Mouse (Mus musculus): ENCODE results near the gene Rgs7. TPM values are rescaled to one million over a fixed set of nuclear protein-coding genes. Genes with fewer than 3 reads are reported as not detected.

Rgs7 gene
- polyA plus RNA-seq, 1 experiment from 2014 or later: not detected

- no peak overlapping the region for H3K27ac ChIP-seq
- 73% methylated on average over 9 of the region's 9 CpGs for WGBS
Measured at GRCm38 (mm10) chr1:175415728-175416127, 76.6 kb downstream of the Rgs7 start.

DNA sequence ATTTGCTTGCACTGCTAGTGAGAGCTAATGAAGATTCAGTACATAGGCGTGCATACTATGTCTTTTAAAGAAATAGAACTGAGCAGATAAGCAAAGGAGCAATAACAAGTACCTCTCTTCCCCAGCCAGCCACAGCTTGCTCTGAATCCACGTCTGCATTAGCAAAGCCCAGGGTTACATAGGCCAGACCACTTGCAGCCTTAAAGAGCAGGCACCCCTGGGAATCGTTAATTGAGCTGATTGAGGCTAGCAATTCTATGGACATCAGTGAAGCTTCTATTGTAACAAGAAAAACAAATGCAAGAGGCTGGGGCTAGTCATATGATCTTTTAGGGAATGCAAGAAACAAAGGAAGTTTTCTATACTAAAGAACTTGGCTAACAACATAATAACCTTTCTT is 81.9 kb downstream of the Rgs7 start:
- no peaks in the 10 kb centered on the region for H3K9me3 ChIP-seq (replicated peaks)
- no peaks in the 10 kb centered on the region for H3K27me3 ChIP-seq (ENCODE audit: low read depth, poor library complexity, severe bottlenecking)
- WGBS: 38% methylated on average over 3 of the region's 3 CpGs
- H3K4me1 ChIP-seq: no peaks in the 10 kb centered on the region
- H3K36me3 ChIP-seq: no peaks in the 10 kb centered on the region
- no peak overlapping the region for H3K4me3 ChIP-seq
- H3K27ac ChIP-seq: no peak overlapping the region
- DNase-seq (ENCODE audit: low spot score): no peak

More at GRCm38 (mm10) chr1:175415728-175416127, 76.6 kb downstream of the Rgs7 start:
- no peak overlapping the region for H3K4me3 ChIP-seq
- no peaks in the 10 kb centered on the region for H3K4me1 ChIP-seq
- H3K9me3 ChIP-seq (replicated peaks): no peaks in the 10 kb centered on the region
- DNase-seq (ENCODE audit: low spot score): no peak
- no peaks in the 10 kb centered on the region for H3K36me3 ChIP-seq
- no peaks in the 10 kb centered on the region for H3K27me3 ChIP-seq (ENCODE audit: low read depth, poor library complexity, severe bottlenecking)

DNA sequence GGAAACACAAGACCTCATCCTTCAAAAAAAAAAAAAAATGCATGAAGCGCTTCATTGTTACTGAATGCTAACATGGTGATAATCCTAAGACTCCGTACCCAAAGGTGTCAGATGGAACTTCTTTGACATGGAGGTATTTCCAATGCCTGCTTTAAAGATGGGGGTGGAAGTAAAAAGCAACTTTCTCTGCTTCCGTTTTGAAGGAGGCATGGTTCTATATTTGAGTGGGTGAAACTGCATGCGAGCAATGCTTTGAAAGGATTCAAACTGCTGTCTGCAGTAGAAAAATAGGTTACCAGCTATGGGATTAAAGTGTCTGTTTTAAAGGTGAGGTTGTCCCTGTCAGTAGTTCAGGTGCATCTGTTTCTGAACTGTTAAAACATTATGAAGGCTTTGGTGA is 100.4 kb downstream of the Rgs7 start:
- Histone ChIP-seq H3K9me3 (replicated peaks) (no peaks in the 10 kb centered on the region), H3K27ac (no peak overlapping the region), H3K4me3 (no peak overlapping the region), H3K4me1 (no peaks in the 10 kb centered on the region), H3K36me3 (no peaks in the 10 kb centered on the region), H3K27me3 (ENCODE audit: low read depth, poor library complexity, severe bottlenecking) (no peaks in the 10 kb centered on the region)
- DNase-seq (ENCODE audit: low spot score): no peak
- WGBS: 83% methylated on average over 4 of the region's 4 CpGs

DNA sequence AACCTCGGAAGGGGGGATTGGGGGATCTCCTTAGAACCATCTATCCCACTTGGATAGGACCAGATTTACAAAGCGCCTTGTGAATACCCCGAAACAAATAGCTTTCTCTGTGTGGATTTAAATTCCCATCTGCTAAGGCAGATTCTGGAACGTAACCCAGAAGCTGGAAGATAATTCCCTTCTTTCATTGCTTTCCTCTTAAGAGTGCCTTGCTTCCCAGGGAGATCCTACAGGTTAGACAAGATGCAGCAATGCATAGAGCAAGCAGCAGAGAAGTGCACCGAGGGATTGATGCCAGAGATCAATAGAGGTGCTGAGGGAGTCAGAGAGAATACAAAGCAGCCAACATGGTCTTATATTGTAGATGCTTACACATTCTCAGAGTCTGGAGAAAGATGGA is 103.0 kb downstream of the Rgs7 start:
- H3K9me3 ChIP-seq (replicated peaks): no peaks in the 10 kb centered on the region
- H3K36me3 ChIP-seq: no peaks in the 10 kb centered on the region
- no peak overlapping the region for H3K4me3 ChIP-seq
- no peak overlapping the region for H3K27ac ChIP-seq
- DNase-seq (ENCODE audit: low spot score): no peak
- H3K4me1 ChIP-seq: peaks cover 7% of the 10 kb centered on the region
- WGBS: 83% methylated on average over 5 of the region's 5 CpGs
- H3K27me3 ChIP-seq (ENCODE audit: low read depth, poor library complexity, severe bottlenecking): no peaks in the 10 kb centered on the region

GRCm38 (mm10) chr1:175385581-175386235 is 106.6 kb downstream of the Rgs7 start:
- no peaks in the 10 kb centered on the region for H3K36me3 ChIP-seq
- no peak overlapping the region for H3K27ac ChIP-seq
- H3K4me1 ChIP-seq: peaks cover 7% of the 10 kb centered on the region
- no peaks in the 10 kb centered on the region for H3K9me3 ChIP-seq (replicated peaks)
- H3K4me3 ChIP-seq: no peak overlapping the region
- 49% methylated on average over 3 of the region's 3 CpGs for WGBS
- no peak for DNase-seq (ENCODE audit: low spot score)
- H3K27me3 ChIP-seq (ENCODE audit: low read depth, poor library complexity, severe bottlenecking): no peaks in the 10 kb centered on the region

DNA sequence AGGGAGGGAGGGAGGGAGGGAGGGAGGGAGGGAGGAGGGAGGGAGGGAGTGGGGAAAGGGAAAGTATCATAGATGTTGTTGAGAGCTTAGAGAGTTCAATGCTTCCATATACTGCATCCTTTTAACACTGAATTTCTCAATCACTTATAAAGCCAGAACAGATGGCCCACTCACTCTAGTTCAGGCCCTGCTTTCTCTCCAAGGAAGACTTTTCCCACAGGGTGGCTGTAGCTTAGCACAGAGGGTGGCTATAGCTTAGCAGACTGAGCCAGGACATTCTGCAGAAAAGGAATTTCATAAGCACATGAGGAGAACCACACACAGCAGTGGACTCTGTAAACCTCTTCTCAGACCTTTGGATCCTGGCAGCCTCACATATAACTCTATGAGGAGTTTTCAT is 119.7 kb downstream of the Rgs7 start:
- no peaks in the 10 kb centered on the region for H3K27me3 ChIP-seq (ENCODE audit: low read depth, poor library complexity, severe bottlenecking)

GRCm38 (mm10) chr1:175368062-175368461 is 124.2 kb downstream of the Rgs7 start:
- DNase-seq (ENCODE audit: low spot score): no peak
- 86% methylated on average over 2 of the region's 2 CpGs for WGBS
- Histone ChIP-seq H3K4me3 (no peak overlapping the region), H3K36me3 (no peaks in the 10 kb centered on the region), H3K27ac (no peak overlapping the region), H3K9me3 (replicated peaks) (no peaks in the 10 kb centered on the region), H3K27me3 (ENCODE audit: low read depth, poor library complexity, severe bottlenecking) (no peaks in the 10 kb centered on the region), H3K4me1 (no peaks in the 10 kb centered on the region)

More for the DNA sequence above, 119.7 kb downstream of the Rgs7 start:
- H3K9me3 ChIP-seq (replicated peaks): no peaks in the 10 kb centered on the region
- no peak overlapping the region for H3K27ac ChIP-seq
- H3K4me1 ChIP-seq: no peaks in the 10 kb centered on the region
- no peak overlapping the region for H3K4me3 ChIP-seq
- no peak for DNase-seq (ENCODE audit: low spot score)
- no peaks in the 10 kb centered on the region for H3K36me3 ChIP-seq

DNA sequence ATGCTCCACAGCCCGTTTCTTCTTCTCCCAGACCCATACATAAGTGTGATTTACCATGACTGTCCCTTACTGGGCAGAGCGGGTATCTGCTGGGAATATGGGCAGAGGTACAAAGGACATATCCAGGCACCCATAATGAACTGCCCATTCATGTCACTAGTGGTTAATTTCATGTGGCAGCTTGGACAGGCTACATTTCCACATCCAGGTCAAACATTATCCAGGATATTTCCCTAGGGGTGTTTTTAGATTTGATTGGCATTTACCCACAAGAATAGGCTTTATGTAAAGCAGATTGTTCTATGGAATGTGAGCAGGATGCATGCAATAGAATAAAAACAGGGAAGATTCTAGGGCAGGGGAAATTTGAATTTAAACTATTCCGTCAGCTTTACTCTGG is 128.7 kb downstream of the Rgs7 start:
- Histone ChIP-seq H3K27me3 (ENCODE audit: low read depth, poor library complexity, severe bottlenecking) (no peaks in the 10 kb centered on the region), H3K4me1 (peaks cover 6% of the 10 kb centered on the region; the same call in 1 of the 2 replicates), H3K9me3 (replicated peaks) (no peaks in the 10 kb centered on the region), H3K27ac (no peak overlapping the region), H3K36me3 (no peaks in the 10 kb centered on the region), H3K4me3 (no peak overlapping the region)
- no peak for DNase-seq (ENCODE audit: low spot score)
- 83% methylated on average over 3 of the region's 3 CpGs for WGBS

GRCm38 (mm10) chr1:175359411-175360366 is 132.6 kb downstream of the Rgs7 start:
- Histone ChIP-seq H3K27ac (no peak overlapping the region), H3K4me1 (peaks cover 6% of the 10 kb centered on the region; the same call in 1 of the 2 replicates), H3K36me3 (no peaks in the 10 kb centered on the region), H3K4me3 (no peak overlapping the region), H3K27me3 (ENCODE audit: low read depth, poor library complexity, severe bottlenecking) (no peaks in the 10 kb centered on the region), H3K9me3 (replicated peaks) (no peaks in the 10 kb centered on the region)
- DNase-seq (ENCODE audit: low spot score): no peak
- 43% methylated on average over 7 of the region's 7 CpGs for WGBS

DNA sequence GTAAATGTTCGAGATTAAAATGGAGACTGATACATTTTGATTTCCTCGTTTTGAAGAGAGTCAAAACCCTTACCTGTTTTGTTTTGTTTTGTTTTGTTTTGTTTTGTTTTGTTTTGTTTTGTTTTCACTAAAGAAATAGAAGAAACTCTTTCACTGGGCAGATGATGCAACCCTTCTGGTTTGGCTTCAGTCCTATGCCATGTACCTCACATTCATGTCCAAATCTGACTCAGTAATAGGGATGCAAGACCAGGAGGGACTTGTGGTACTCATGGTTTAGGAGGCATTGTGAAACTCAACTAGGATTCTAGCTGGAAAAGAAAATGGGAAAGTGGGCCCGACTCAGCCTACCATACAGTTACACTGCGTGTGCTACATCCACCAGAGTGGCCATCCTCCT is 139.4 kb downstream of the Rgs7 start:
- H3K27me3 ChIP-seq (ENCODE audit: low read depth, poor library complexity, severe bottlenecking): no peaks in the 10 kb centered on the region
- DNase-seq (ENCODE audit: low spot score): no peak
- WGBS: 87% methylated on average over 4 of the region's 4 CpGs
- H3K27ac ChIP-seq: no peak overlapping the region
- H3K9me3 ChIP-seq (replicated peaks): no peaks in the 10 kb centered on the region
- no peak overlapping the region for H3K4me3 ChIP-seq
- no peaks in the 10 kb centered on the region for H3K36me3 ChIP-seq
- no peaks in the 10 kb centered on the region for H3K4me1 ChIP-seq

- H3K36me3 ChIP-seq: no peaks in the 10 kb centered on the region
- H3K27ac ChIP-seq: no peak overlapping the region
- WGBS: 90% methylated on average over 1 of the region's 1 CpGs
- DNase-seq (ENCODE audit: low spot score): no peak
- H3K9me3 ChIP-seq (replicated peaks): no peaks in the 10 kb centered on the region
- no peak overlapping the region for H3K4me3 ChIP-seq
- no peaks in the 10 kb centered on the region for H3K4me1 ChIP-seq
- H3K27me3 ChIP-seq (ENCODE audit: low read depth, poor library complexity, severe bottlenecking): no peaks in the 10 kb centered on the region
Measured at GRCm38 (mm10) chr1:175346162-175346561, 146.1 kb downstream of the Rgs7 start.

DNA sequence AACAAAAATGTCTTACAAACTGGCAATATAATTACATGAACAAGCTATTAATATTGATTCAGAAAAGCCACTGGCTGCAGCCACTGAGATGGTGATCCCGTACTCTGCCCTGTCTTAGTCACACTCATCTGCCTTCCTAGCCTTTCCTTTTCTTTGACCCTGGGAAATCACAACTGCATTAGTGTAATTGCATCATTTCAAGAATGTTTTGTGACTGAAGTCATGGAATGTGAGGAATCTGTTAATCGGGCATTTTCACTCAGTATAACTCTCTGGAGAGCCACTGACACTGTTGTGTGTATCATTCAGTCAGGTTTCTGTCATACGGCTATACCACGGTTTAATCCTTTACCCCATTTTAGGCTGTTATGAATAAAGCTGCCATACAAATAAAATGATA is 156.1 kb downstream of the Rgs7 start:
- no peak for DNase-seq (ENCODE audit: low spot score)
- H3K27me3 ChIP-seq (ENCODE audit: low read depth, poor library complexity, severe bottlenecking): no peaks in the 10 kb centered on the region
- WGBS: 89% methylated on average over 4 of the region's 4 CpGs
- H3K36me3 ChIP-seq: no peaks in the 10 kb centered on the region
- no peaks in the 10 kb centered on the region for H3K4me1 ChIP-seq
- H3K4me3 ChIP-seq: no peak overlapping the region
- H3K9me3 ChIP-seq (replicated peaks): no peaks in the 10 kb centered on the region
- no peak overlapping the region for H3K27ac ChIP-seq

Measured in limb, embryonic 10.5 days (tissue).